Mouse (Mus musculus) neutrophil, adult 59 days (primary cell): ENCODE data around the gene Smchd1. TPM values are rescaled to one million over a fixed set of nuclear protein-coding genes. Genes with fewer than 3 reads are reported as not detected.

Experiments
- total RNA-seq, 2 experiments: library from RNA; stranded (reverse); gene quantifications; 1 replicate in 1 of 2; 2 replicates in 1 of 2; pipeline ENCODE4 v1.2.4; 2023

Gene Smchd1
- total RNA-seq = 10 to 100 TPM; 76.3 to 81.9 TPM

DNA sequence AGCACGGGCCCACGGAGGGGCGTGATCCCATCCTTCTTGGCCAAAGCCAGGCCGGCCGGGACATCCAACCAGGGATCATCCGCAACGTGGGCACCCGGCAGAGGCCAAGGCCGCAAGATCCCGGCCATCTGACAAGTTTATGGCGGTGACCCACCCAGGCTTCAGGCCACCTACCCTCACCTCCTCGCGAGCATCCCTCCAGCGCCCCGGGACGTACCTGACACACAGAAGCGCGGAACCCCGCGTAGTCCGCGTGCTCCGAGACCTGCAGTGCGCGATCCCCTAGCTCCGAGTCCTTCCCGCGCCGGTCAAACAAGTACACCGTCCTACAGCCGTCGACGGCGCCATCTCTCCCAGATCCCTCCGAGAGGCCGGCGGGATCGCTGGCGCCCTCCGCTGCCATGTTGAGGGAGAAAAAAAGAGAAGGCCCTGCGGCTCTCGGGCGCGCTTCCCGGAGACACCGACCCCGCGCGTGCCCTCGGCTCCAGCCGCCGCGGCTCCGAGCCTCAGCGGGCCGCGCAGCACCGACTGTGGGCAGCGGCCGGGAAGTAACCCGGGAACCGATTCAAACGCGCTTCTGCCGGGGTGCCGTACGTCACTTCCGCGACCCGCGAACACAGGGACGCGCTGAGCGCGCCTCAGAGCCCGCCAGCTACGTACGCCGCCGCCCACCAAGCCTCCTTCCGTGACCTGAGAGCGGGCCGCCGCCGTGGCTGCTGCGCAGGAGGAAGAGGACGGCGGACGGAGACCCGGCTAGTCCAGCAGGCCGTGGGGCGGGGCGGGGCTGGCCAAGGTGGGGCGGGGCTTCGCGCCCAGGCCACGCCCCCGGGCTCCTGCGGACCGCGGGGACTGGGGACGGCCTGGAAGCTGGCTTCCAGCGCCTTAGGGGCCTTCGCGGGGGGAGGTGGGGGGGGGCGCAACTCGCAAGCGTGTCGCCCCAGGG lies at the start of gene Smchd1:
Gene Smchd1 (minus strand): TSS at position 582 of the 943 bp plus-strand sequence.

GRCm38 (mm10) chr17:71459818-71460217 lies 15.3 kb downstream of the Smchd1 start, which contains the start of gene Gm4707:
Gene Gm4707, minus strand, starts transcription at chr17:71459918.

DNA sequence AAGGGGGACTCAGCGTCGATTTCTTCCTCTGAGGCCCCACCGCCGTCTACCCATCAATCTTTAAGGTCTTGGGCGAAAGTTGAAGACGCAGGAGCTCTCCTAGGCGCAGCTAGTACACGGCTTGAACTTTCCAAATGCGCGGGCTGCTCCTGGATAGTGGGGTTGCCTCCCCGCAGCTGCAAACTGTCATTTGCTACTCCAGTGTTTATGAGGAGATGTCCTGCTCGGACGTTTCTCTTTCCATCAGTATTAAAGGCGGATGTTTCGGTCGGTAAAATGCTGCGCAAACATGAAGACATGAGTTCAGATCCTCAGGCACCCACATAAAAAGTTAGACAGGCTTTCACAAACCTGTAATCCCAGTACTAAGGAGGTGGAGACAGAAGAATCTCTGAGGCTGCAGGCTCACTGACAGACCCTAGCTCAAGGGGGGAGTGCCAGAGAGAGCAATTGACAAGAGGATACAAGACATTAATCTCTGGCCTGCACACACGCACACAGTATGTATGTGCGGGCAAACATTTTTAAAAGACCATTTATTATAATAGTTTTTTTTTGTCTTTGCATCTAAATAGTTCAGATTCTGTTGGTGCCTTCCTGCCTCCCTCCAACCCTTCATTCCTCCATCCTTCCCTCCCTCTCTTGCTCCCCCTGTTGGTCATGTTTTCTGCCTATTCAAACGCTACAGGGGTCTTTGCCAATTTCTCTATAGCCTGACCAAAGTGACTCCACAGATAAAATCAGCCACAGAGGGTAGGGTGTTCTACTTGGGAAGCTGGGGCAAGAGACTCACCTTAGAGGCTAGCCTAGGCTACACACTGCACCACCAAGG lies 163.6 kb downstream of the Smchd1 start, which contains the start of gene Emilin2:
Gene Emilin2 (minus strand): TSS at position 639 of the 832 bp plus-strand sequence.

Other genes starting within 250 kb of the Smchd1 start
- gene Emilin2, start 163.4 kb downstream of the Smchd1 start, total RNA-seq = 100 to 1,000 TPM; 194 to 277 TPM
- 10 to 100 TPM; 12.7 to 13.2 TPM for gene Gm4707, start 15.4 kb downstream of the Smchd1 start, total RNA-seq
- gene Ndc80, start 51.5 kb upstream of the Smchd1 start, total RNA-seq = 10 to 100 TPM; 29.2 to 33.0 TPM
- not detected for gene Spdya, start 76.7 kb upstream of the Smchd1 start, total RNA-seq
- gene Wdr43, start 140.6 kb upstream of the Smchd1 start, total RNA-seq = 10 to 100 TPM; 24.5 to 27.9 TPM
- not detected for gene Togaram2, start 197.9 kb upstream of the Smchd1 start, total RNA-seq